Mouse (Mus musculus) bone marrow, adult 2 months (tissue): Measurements from ENCODE around the gene Sept1.

Experiments
- CTCF ChIP-seq: fragments of 200-500 bp; IDR thresholded peaks from 2 replicates; pipeline ENCODE4 v1.5.1; 2011; ENCODE audit warnings: low read length, control low read depth; ENCODE audit not compliant: control insufficient read depth, insufficient read depth
- POLR2A ChIP-seq: fragments of 200-500 bp; IDR thresholded peaks from 2 replicates; pipeline ENCODE4 v1.6.1; 2011; ENCODE audit warnings: low read depth, mild to moderate bottlenecking, control low read depth, low read length, borderline replicate concordance; ENCODE audit not compliant: control insufficient read depth

- TF ChIP-seq CTCF = peak; percentile 7; the same call in 1 of the 2 replicates
- no peak for TF ChIP-seq POLR2A
These were observed 429 bp upstream of the Sept1 start for GRCm38 (mm10) chr7:127233368-127233749.
